Mouse (Mus musculus) lung, postnatal 36 days (tissue): Measurements from ENCODE around the gene Gpr3.
A peak's percentile ranks its signal among the peaks of the same experiment; 100 is the strongest.

ENCODE experiments used
- DNase-seq: peaks from one replicate; pipeline ENCODE4 v3.0.0; 2022; ENCODE audit warnings: mixed read lengths

The Gpr3 gene

DNA sequence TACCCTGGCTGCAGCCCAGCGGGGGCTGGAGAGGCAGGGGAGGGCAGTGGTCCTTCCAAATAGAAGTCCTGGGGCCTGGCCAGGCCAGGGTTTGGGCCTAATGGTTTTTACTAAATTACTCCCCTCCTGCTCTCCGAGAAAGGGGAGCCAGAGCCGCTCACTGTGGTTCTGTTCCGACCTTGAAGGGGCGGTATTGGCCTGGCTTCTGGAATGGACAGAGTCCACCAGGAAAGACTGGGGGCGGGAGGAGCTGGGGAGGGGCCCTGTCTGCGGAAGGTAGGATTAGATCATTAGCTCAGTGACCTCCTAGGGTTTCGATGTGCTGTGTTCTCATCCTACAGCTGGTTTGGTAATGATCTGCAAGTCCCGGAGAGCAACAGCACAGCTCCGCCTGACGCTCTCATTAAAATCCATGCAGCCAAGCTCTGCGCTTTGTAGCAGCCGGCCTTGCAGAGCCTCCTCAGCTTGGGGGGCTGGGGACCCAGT lies 14.5 kb downstream of the Gpr3 start:
- no peak for DNase-seq

DNA sequence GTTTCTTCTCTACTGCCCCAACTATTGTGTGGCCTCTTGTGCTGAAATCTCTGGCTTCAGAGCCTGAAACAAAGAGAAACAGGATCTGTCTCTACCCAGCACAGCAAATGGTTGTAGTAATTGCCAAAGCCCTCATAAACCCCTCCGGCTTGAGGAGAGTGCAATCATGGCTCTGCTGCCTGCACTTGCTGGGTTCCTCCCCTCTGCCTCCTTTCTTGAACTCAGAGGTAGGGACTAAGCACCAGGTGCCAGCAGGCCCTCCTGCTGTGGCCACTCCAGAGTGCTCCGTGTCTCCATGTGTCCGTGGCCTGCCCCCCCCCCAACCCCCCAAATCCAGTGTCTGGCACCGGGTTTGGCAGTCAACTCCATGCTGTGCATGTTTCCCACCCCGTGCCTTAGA lies 15.0 kb downstream of the Gpr3 start:
- DNase-seq = no peak

DNA sequence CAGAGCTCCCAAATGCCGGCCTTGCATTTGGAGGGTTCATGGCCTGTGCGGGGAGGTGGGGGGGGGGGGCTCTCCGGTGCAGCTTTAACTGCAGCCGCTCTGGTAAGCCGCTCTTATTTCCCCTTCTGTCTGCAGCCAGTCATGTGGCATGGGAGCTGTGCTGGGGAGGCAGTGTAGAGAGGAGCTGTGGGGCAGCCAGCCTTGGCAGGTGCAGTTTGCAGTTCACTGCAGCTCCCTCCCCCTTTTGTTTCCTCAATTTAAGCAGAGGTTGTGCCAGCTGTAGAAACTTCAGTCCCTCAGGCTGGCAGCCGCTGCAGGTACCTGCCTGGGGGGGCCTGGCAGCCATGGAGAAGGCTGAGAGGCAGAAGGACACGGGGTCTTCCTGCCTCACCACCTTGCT lies 15.5 kb downstream of the Gpr3 start:
- DNase-seq = no peak

DNA sequence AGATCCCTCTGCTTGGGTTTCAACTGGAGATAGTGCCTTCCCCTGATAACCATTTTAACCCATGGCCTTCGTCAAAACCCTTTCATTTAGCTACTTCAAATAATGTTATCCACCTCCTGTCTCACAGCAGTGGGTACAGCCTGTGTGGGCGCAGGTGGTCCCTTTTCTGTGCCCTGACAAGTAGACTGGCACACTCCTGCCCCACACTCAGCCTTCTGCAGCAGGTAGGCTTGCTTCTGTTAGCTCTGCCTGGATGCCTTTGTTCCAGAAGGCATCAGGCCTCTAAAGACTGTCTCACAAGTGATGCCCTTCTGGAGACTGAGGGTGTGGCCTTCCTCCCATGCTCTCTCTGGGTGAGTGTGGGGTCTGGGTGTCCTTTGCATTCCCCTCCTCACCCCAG lies 16.2 kb downstream of the Gpr3 start:
- no peak for DNase-seq

DNA sequence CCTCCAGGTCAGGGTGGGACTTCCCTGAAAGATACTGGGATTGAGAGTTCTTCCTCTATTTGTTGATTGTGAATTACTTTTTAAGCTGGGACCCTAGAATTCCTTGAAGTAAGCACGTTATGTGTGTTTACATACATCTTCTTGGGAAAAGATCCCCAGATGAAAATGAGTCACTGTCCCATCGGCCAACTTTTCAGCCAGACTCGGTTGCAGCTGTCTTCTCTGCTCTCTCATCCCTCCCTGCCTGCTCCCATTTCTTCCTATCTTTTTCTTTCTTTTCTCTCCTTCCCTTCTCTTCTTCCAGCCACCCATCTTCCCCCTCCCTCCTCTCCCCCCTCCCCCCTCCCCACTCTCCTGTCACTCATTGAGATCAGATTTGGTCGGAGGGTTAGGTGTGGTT lies 17.3 kb downstream of the Gpr3 start:
- no peak for DNase-seq

DNA sequence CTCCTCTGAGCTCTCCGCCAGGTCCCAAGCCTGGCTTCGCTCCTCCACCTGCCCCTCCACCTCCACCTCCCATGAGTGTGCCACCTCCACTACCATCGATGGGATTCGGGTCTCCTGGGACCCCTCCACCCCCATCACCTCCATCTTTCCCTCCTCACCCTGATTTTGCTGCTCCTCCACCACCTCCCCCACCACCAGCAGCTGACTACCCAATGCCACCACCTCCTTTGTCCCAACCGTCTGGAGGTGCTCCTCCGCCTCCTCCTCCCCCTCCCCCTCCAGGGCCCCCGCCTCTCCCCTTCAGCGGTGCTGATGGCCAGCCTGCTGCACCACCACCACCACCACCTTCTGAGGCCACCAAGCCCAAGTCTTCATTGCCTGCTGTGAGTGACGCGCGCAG lies 17.9 kb downstream of the Gpr3 start:
- DNase-seq = no peak

DNA sequence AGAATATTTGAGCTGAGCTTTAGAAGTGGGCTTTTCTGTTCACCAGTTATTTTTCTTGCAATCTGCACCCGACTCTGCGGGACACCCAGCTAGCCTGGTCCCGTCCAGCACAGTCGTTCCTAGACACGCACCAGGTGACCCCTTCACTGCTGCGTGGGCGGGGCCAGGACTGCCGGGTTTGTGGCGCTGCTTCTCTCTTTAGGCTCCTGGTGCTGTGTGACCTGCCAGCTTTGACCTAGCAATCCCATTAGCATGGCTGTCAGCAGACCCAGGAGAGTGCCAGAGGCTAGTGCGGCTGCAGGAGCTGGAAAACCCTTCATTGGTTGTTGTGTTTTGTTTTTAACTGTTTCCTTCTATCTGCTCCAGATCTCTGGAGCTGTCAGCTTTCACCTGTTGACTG lies 22.9 kb downstream of the Gpr3 start:
- no peak for DNase-seq

DNA sequence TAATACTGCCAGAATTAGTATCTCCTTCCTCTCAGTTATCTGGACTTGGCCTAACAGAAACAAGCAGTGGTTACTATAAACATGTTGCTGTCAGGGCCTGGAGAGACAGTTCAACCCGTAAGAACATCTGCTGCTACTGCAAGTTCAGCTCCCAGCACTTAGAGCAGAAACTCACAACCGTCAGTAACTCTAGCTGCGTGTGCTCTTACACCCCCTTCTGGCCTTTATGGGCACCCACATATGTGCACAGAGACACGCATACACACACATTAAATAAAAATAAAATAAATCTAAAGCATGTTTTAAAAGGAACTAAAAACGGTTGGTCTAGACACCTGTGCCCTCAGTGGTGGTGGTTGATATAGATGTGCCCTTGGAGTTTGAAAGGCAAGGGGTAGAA lies 25.5 kb downstream of the Gpr3 start:
- no peak for DNase-seq

DNA sequence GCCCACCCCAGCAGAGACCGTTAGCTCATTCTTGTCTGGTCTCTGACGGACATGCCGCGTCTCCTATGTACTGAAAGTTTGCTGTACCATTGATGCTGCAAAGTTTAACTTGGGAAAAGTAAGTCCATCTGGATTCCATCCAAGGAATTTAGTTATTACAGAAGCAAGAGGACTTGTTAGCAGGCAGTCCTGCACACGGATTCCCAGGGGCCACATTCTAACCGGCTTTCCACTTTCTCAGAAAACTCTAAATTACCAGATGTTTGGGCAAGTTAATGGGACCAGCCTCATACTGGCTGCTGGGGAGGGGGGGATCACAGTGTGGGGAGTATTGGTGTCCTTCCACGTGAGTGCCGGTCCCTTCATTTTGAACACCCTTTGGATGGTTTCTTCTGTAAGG lies 26.4 kb downstream of the Gpr3 start:
- DNase-seq = no peak

DNA sequence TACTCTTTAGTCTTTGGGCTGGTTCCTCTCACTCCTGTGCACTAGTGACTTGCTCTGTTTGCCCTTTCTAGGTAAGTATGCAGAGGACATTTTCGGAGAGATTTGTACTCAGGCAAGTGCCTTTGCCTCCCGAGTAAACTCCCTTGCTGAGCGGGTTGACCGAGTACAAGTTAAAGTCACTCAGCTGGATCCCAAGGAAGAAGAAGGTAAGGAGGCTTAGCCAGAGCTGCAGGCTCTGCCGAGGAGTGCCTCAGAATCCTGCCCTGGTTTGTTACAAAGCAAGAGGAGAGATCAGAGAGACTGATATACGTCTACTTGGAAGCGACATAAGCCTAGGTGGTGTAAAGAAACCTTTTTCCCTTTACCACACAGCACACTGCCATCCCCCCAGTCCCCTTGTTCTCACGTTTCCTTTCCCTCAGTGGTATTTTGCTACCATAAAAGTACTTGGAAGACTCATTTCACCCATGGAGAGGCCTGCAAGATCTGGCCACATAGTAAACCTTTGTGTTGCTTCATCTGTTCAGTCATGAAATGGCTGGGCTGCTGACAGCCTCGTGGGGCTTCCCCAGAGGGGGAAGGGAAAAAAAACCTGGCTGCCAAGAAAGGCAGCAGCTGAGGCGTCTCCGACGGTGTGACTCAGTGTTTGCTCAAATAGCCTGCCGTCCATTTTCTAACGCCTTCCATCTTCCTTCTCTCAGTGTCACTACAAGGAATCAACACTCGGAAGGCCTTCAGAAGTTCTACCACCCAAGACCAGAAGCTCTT lies 27.3 kb downstream of the Gpr3 start:
- peak; percentile 75 for DNase-seq

DNA sequence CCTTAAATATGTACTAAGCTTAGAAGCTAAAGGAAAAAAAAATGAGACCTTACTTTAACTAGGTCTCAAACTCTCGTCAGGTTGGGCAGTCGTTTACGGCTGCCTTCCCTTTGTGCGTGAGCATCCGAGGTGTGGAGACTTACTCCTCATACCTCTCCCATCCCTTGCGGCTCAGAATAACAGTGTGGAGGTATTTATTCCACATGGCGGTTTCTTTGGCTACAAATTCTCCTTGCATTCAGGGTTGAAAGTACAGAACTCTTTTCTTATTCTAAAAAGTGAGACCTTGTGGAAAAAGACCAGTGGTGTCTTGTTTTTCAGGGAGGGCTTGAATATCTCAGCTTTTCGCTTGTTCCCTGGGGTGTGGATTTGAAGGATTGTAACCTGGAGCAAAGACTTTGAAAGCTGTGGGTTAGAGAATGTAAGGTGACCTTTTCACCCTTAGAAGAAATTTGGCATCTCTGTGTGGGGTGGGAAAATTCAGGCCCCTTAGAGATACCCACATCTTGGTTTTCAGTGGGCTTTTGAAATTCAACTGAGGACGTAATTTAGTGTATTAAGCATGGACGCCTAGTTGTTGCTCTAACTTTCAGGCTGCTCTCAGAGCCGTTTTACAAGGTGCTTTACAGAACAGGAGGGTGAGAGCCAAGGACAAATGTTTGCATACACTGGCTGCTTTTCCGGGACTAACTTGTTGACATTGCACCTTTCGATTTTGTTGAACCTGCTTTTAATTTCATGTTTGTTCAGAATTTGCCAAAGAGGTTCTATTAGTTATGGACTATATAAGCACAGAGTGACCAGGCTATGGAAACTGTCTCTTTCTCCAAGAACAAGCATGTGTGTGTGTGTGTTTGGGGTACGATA lies 28.1 kb downstream of the Gpr3 start:
- no peak for DNase-seq

DNA sequence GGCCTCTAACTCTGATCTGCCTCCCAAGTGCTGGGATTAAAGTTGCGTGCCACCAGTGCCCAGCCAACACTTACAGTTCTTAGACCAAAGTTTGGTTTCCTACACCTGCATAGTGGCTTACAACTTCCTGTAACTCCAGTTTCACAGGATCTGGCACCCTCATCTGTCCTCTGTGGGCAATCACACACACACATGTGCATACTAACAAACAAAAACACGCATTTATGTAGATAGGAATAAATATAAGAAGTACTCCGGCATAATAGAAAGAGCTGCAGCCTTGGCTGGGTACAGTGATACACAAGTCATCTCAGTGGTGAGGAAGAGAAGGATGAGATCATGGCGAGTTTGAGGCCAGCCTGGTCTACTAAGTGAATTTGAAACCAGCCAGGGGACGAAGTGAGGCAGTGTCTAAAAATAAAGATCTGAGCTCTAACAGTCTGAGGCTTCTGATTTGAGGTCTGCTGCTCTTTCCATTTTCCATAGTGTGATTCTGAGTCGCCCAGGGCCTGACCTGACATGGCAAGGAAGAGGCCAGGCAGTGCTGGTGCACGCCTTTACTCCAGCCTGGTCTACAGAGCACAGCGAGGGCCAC lies 29.8 kb downstream of the Gpr3 start:
- no peak for DNase-seq

DNA sequence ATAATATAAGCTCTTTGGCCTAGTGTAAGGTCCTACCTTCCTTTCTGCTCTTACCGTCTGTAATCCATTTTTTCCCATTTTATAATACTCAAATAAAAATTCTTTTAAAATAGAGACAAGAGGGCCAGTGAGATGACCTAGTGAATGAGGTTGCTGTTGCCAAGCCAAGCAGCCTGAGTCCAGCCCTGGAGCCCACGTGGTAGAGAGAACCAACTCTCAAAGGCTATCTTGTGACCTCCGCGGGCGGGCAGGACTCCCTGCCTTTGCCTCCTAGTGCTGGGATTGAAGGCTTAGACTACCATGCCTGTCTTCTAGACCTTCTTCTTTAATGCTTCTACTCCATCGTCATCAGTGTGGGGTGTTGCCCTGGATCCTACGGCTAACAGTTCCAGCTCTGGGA lies 33.1 kb downstream of the Gpr3 start:
- no peak for DNase-seq

DNA sequence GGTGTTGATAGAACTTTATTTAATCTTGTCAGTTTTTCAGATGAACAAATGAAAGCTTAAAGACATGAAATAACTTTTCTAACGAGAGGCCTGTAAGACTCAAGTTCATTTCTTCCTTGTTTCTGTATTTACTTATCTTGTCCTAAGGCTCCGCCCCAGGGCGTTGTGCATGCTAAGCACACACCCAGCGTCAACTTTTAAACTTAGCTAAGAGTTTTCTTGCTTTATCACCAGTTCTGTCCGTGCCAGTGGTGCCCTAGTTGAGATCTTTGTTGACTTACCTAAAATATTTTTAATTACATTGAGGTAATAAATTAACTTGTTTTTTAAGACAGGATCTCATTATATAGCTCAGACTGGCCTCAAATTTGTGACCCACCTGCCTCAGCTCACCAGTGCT lies 34.0 kb downstream of the Gpr3 start:
- DNase-seq = peak; percentile 58

DNA sequence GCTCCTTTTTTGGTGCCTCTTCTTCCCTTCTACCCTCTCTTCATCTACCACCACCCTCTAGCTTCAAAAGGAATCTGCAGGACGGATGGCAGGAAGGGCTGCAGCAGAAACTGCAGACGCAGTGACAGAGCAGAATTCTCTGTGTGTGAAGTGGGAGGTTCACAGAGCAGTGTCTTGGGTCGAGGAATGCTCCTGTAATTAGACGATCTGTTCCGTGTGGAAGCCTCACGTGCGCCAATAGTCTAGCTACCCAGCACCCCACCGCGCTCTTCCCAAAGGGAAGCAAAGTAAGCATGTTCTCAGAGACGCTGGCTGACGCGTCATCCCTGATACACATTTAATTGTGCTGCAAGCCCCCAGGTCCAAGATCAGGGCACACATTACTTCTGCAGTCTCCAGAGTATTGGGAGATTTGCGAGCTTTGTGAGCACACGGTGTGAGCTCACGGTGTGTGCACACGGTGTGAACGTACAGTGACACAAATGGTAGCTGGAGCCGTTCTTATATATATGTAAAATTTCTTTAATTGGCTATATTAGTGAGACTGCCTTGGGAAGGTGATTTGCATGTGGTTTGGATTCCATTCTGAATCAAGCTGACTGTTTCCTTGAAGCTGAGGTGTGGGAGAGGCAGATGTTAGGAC lies 35.5 kb downstream of the Gpr3 start:
- no peak for DNase-seq

DNA sequence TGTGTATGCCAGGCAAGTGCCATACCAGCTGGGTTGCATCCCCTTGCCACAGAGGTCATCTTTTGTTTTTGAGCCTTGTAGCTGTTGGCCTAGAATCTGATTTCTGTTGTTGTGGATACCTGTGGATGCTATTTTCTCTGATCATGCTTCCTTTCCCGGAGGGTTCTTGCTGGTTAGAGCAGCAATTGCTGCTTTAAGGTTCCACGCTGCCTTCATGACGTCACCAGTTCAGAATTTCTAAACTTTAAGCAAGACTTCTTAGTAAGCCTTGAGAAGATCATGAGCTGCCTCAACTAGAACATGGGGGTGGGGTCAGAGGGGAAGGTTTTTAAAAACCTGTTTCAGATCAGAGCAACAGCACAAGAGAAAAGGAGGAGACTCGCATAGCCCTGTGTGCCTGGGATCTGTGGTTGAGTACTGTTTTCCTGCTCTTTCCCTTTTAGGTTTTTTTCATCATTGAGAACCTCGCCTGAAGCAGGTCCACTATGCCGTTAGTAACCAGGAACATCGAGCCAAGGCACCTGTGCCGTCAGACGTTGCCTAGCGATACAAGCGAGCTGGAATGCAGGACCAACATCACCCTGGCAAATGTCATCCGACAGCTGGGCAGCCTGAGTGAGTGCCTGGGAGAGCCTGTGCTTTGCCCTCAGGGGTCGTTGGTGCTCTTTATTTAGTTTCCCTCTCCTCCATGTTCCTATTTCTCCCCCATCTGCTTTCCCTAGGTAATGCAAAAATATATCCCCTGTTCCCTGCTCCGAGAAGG lies 36.2 kb downstream of the Gpr3 start:
- no peak for DNase-seq

DNA sequence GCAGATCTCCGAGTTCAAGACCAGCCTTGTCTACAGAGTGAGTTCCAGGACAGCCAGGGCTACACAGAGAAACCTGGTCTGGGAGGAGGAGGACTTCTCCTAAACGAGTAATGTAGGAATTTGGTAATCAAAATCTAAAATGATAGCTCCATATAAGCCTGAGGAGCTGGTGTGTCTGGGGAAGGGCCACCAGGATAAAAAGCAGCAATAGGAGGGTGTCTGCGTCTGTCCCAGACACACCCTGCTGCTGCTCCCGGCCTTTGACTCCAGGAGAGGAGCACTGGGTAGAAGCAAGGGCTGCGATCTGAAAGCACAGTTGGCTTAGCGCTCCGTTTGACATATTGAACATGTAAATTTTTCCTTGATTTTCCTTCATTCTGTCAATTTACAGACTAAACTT lies 37.1 kb downstream of the Gpr3 start:
- DNase-seq = no peak

DNA sequence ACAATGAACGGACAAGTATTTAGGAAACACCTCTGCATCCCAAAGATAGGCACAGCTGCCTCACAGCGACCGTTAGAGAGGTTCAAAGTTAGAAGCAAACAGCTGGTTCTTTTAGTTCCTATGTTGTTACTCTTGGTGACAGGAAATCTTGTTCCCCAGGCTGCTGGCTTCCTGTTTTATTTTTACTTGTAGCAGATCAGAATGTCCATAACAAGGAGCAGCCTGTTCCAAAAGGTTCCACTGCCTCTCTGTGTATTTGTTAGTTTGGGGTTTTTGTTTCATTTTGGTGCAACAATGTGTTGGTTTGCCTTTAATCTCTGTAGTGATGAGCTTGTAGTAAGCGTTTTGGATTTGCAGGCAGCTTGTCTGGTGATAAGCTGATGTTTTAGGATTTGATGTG lies 38.0 kb downstream of the Gpr3 start:
- peak; percentile 83 for DNase-seq

DNA sequence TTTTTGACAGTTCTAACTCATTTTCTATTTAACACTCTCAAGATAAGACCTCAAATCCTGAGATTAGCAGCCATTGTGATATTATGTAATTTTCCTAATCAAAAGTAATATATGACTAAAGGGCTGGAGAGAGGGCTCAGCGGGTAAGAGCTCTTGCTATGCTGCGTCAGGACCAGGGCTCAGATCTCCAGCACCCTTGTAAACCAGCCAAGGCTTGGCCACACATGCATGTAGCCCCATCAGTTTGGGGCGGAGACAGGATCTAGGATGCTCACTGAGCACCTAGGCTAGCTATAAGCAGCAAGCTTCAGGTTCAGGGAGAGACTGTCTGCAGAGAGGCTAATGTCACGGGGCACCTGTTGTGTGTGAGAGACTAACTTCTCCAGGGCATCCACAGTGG lies 39.9 kb downstream of the Gpr3 start:
- DNase-seq = no peak

DNA sequence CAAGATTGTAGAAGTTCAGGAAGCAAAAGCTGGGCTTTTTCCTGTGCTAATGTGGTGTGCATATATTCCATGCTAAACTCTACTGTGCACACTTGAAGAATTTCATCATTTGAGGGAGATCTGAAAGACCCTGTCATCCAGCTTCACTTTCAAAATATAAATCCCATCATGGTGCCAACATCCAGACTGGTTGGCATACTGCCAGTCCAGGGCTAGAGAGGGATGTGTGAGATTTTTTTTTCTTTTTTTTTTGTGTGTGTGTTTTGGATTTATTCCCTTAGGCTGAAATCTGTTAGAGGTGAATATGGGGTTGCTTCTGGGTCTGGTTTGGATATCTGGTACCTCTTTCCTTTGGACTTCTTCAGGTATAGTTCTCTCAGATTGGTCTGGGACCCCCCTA lies 41.7 kb downstream of the Gpr3 start:
- DNase-seq = peak; percentile 45

DNA sequence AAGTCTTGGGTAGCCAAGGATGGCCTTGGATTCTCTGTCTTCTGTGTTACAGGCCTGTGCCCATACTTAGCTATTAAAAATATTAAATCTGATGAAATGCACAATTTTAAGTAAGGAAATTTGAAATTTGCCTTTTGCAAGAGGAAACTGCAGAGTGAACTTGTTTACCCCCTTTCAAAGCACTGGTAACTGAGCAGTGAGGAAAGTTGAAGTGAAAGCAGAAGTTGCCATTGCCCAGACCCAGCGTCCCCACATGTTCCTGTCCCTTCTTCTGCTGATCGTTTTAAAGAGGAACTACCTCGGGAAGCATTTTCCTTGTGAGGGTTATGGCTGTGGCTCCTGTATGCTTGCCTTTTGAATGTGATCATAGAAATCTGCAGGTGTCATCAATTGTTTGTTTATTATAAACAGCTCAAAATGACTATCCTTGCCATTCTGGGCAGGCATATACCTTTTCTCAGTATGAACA lies 42.2 kb downstream of the Gpr3 start:
- peak; percentile 70 for DNase-seq
